Mouse (Mus musculus) myocyte (in vitro differentiated cells): ENCODE results near the gene Rnf214.
A peak's percentile ranks its signal among the peaks of the same experiment; 100 is the strongest.

ENCODE experiments used
- CEBPB ChIP-seq: IDR thresholded peaks from 2 replicates; pipeline ENCODE4 v1.6.1; 2011; ENCODE audit warnings: mild to moderate bottlenecking, moderate library complexity; ENCODE audit not compliant: poor library complexity, insufficient read depth, severe bottlenecking
- E2F4 ChIP-seq: IDR thresholded peaks from one replicate; pipeline ENCODE4 v1.6.1; 2011; ENCODE audit warnings: mild to moderate bottlenecking, control low read depth, moderate library complexity; ENCODE audit not compliant: insufficient read depth
- MAX ChIP-seq: IDR thresholded peaks from one replicate; pipeline ENCODE4 v1.6.1; 2011; ENCODE audit warnings: low read depth, mild to moderate bottlenecking, control low read depth
- MYOD1 ChIP-seq, 3 experiments: IDR thresholded peaks; one replicate each; pipeline ENCODE4 v1.6.1; 2011; ENCODE audit warnings: control low read depth in 2 of 3, low read depth in 2 of 3, mild to moderate bottlenecking in 2 of 3, moderate library complexity in 1 of 3; ENCODE audit not compliant: insufficient read length in 2 of 3, control insufficient read depth in 1 of 3
- MYOG ChIP-seq, 3 experiments: IDR thresholded peaks; one replicate each; pipeline ENCODE4 v1.6.1; 2011; ENCODE audit warnings: control low read depth in 2 of 3, low read depth in 2 of 3, mild to moderate bottlenecking in 2 of 3; ENCODE audit not compliant: insufficient read length in 2 of 3, control insufficient read depth in 1 of 3, insufficient read depth in 1 of 3
- POLR2A ChIP-seq: IDR thresholded peaks from one replicate; pipeline ENCODE4 v1.6.1; 2011; ENCODE audit warnings: low read depth, mild to moderate bottlenecking, control low read depth, moderate library complexity; ENCODE audit not compliant: insufficient read length
- POLR2AphosphoS2 ChIP-seq: IDR thresholded peaks from one replicate; pipeline ENCODE4 v1.6.1; 2011; ENCODE audit warnings: low read depth, control low read depth; ENCODE audit not compliant: insufficient read length
- REST ChIP-seq: IDR thresholded peaks from one replicate; pipeline ENCODE4 v1.6.1; 2011; ENCODE audit warnings: mild to moderate bottlenecking, control low read depth, moderate library complexity; ENCODE audit not compliant: insufficient read depth, insufficient read length
- SRF ChIP-seq: IDR thresholded peaks from one replicate; pipeline ENCODE4 v1.6.1; 2011; ENCODE audit warnings: low read depth; ENCODE audit not compliant: control insufficient read depth, insufficient read length
- TCF12 ChIP-seq: IDR thresholded peaks from one replicate; pipeline ENCODE4 v1.6.1; 2011; ENCODE audit warnings: mild to moderate bottlenecking, control low read depth; ENCODE audit not compliant: poor library complexity, insufficient read depth, severe bottlenecking
- TCF3 ChIP-seq: IDR thresholded peaks from one replicate; pipeline ENCODE4 v1.6.1; 2011; ENCODE audit warnings: low read depth, control low read depth; ENCODE audit not compliant: insufficient read length
- USF1 ChIP-seq: IDR thresholded peaks from one replicate; pipeline ENCODE4 v1.6.1; 2011; ENCODE audit warnings: low read depth, mild to moderate bottlenecking, control low read depth, moderate library complexity

DNA sequence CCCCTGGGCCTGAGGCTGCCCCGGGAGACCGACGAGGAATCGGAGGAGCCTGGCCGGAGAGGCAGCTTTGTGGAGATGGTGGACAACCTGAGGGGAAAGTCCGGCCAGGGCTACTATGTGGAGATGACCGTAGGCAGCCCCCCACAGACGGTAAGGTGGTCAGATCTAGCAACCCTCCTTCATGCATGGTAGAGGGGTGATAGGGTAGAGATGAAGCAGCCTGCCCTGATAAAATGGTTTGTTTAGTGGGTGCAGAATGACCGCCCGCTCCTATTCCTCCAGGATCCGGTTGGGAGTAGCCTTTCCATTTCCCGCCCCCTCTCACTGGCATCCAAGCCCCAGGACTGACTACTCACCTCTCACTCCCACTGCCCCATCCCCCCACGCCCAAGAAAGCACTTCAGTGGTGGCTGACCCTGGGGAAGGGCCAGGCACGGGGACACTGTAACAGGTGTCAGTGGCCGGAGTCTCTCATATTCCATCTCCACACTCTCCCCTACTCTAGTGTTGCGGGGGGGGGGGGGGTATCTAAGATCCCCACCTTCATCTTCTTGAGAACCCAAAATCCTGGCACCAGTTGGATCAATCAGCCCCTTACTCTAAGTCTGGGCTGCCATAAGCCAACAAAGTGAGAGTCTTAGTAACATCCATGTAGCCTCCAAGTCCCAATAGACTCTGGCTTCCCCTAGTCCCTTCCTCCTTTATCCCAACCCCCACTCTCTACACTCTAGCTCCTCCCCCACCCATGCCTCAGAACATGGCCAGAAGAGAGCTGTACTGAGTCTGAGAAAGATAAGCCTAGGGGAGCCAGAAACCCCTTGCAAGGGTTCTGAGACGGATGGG lies 67.4 kb downstream of the Rnf214 start:
- no peak for TF ChIP-seq POLR2A
- no peak for TF ChIP-seq POLR2AphosphoS2
- no peak for TF ChIP-seq MAX
- no peak for TF ChIP-seq USF1
- TF ChIP-seq SRF: no peak
- TF ChIP-seq MYOD1 (IDR thresholded peaks at IDR 0.05; ENCODE audit: control insufficient read depth in 1 of 3, insufficient read length in 2 of 3, low read depth in 2 of 3): peak in 2 of 3 experiments; percentile 16 to 69
- TF ChIP-seq TCF12: no peak
- no peak for TF ChIP-seq CEBPB
- TF ChIP-seq E2F4: no peak
- peak in 1 of 3 experiments; percentile 45 for TF ChIP-seq MYOG (IDR thresholded peaks at IDR 0.05; ENCODE audit: control insufficient read depth in 1 of 3, insufficient read depth in 1 of 3, insufficient read length in 2 of 3, low read depth in 2 of 3)
- TF ChIP-seq TCF3: no peak
- no peak for TF ChIP-seq REST
